Mouse (Mus musculus): ENCODE measurements around the gene Mme. TPM values are rescaled to one million over a fixed set of nuclear protein-coding genes. Genes with fewer than 3 reads are reported as not detected.

The Mme gene
- polyA plus RNA-seq (2021): 202 TPM

DNA sequence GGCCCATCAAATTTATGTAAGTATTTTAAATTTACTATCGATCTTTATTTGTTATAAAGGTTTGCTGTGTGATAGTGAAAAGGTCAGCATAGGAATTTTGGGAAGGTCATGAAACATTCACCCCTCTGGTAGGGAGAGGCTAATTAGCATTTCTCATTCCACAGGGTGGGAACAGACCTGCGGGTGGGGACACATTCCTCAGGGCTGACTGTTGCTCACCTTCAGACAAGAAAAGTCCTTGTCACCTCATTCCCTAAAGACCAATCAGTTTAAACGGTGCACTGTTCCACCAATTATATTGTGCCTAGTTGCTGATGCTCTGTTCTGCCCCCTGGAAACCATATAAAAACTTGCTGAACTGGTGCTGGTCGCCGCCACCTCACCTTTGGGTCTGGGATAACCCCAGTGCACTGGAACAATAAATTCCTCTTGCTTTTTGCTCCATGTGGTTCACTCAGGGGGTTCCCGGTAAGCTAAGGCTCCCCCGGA lies at the start of gene Mme:
Mme (plus strand) TSS at position 439 of the 489 bp plus-strand sequence.
- in situ Hi-C loops (cut with MboI; ENCODE audit: low pct_unique_long_range_greater_than_20kb): no loop called here
- ChIA-PET CTCF (no interaction called here), POLR2A (no interaction called here)
- DNase-seq (ENCODE audit: low read depth, low spot score): no peak
- TF ChIP-seq CTCF (IDR thresholded peaks at IDR 0.05): no peak
- no peak for ATAC-seq
- no peaks in the 10 kb centered on the region for H3K27me3 ChIP-seq

DNA sequence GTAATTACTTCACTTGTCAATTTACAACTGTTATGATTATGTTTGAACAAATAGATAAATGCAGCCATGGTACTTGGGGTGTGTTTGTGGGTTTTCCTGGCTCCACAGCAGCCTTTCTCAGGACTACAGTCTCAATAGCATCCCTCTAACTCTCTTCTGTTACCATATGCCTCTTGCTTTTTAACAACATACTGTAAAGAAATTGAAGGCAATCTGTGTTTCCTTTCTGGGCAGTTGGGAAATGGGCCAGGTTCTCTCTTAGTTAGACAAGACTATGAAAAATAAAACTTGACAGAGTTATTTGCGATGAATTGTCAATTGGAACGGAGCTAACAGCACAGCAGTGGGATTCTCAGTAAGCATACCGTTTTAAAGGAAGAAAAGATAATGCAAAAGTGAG lies 44.8 kb upstream of the Mme start:
- no peak for TF ChIP-seq CTCF (IDR thresholded peaks at IDR 0.05)
- in situ Hi-C loops (cut with MboI; ENCODE audit: low pct_unique_long_range_greater_than_20kb): no loop called here
- H3K27me3 ChIP-seq: peaks cover 12% of the 10 kb centered on the region
- ATAC-seq (no peak), DNase-seq (ENCODE audit: low read depth, low spot score) (no peak)
- ChIA-PET POLR2A (no interaction called here), CTCF (no interaction called here)

DNA sequence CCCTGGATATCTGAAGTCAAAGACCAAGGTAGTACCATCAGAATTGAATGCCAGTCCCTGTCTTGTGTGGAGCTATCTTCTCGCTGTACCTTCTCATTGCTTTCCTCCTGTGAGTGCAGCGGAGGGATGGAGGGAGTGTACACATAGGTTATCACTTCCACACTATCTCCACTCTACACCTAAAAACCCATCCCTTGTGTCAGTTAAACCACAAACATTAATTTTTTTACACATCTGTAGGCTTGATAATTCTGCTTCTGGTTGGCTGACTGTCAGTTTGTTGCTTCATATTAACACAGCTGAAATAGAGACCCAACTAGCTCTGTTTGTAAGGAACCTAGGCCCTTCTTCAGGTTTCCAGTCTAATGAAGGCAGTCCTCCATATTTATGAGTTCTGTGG lies 43.3 kb upstream of the Mme start:
- ATAC-seq (no peak), DNase-seq (ENCODE audit: low read depth, low spot score) (no peak)
- in situ Hi-C loops (cut with MboI; ENCODE audit: low pct_unique_long_range_greater_than_20kb): no loop called here
- ChIA-PET POLR2A (no interaction called here), CTCF (interaction anchor here (1.2 kb wide), 1 partner anchor 95 kb away, joined by 3 read pairs; no protein-coding TSS in a partner anchor)
- peaks cover 12% of the 10 kb centered on the region for H3K27me3 ChIP-seq
- TF ChIP-seq CTCF (IDR thresholded peaks at IDR 0.05): no peak

DNA sequence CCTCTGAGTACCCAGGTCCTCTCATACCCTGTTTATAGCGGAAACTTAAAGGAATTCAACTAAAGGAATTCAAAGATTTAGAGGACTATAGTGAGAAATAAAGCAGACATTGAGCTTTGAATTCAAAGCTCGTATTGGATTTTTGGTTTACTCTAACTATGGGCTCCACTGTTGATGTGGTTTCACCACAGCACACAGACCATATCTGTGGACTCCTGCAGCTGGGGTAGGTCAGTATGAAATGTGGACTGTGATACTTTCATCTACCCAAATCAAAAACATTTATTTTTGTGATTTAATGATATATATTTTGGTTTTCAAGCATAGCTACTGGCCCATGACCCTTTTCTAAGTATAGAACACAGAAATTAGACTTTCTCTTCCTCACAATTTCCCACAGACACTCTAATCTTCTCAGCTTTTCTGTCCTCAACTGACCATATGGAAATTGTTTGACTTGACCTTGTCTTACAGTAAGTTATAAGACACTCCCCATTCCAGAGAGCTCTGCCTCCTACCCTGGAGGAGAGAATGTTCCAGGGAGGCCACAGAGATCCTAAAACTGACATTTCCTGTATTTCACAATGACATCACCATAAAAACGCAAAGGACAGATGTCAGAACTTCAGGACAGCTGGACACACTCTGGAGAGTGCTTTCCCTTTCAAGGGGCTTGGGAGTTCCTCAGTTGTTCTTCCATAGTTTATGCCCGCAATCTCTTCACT lies 19.3 kb upstream of the Mme start:
- ChIA-PET CTCF (interaction anchor here (0.8 to 2.0 kb wide), 5 partner anchors 10 to 42 kb away, joined by 3 to 6 read pairs (median 3); no protein-coding TSS in a partner anchor), POLR2A (no interaction called here)
- DNase-seq (ENCODE audit: low read depth, low spot score) (no peak), ATAC-seq (no peak)
- H3K27me3 ChIP-seq: peaks cover 7% of the 10 kb centered on the region
- no peak for TF ChIP-seq CTCF (IDR thresholded peaks at IDR 0.05)
- in situ Hi-C loops (cut with MboI; ENCODE audit: low pct_unique_long_range_greater_than_20kb): no loop called here

DNA sequence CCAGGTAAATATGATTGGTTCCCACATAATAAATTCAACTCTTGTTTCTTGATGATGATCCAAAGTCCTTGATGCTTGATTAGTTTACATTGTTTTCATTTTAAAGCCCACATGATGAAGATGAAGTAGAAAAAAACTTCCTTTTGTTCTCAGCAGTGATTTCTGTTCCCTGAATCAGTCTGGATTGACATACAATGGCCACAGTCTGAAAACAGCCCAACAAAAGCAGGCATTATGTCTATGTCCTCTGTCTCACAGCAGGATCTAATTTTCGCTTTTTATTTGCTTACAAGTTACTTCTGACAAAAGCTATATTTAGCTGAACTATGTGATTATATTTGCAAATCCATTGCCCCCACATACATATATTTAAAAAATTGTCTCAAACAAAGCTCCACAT lies 17.7 kb upstream of the Mme start:
- in situ Hi-C loops (cut with MboI; ENCODE audit: low pct_unique_long_range_greater_than_20kb): no loop called here
- TF ChIP-seq CTCF (IDR thresholded peaks at IDR 0.05): no peak
- H3K27me3 ChIP-seq: peaks cover 7% of the 10 kb centered on the region
- no peak for DNase-seq (ENCODE audit: low read depth, low spot score)
- POLR2A ChIA-PET: no interaction called here
- CTCF ChIA-PET: no interaction called here
- ATAC-seq: no peak

DNA sequence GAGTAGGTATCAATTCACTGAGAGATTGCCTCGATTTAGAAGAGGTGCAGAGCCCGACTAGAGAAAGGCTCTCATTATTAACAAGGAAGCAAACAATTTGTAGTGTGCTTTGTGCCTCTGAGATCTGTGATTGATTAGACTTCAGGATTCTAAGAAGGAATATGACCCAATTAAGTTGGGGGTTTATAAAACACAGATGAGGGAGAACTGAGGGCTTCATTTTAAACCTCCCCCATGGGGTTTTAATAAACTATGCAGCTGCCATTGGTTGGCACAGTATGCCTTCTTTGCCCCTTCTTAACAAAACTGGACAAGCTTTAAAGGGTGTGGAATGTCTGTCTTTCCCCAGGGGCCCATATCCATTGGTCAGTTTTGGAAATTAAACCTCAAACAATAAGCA lies 5.4 kb upstream of the Mme start:
- ChIA-PET CTCF (no interaction called here), POLR2A (no interaction called here)
- no peak for TF ChIP-seq CTCF (IDR thresholded peaks at IDR 0.05)
- ATAC-seq (no peak), DNase-seq (ENCODE audit: low read depth, low spot score) (no peak)
- H3K27me3 ChIP-seq: no peaks in the 10 kb centered on the region
- in situ Hi-C loops (cut with MboI; ENCODE audit: low pct_unique_long_range_greater_than_20kb): no loop called here

DNA sequence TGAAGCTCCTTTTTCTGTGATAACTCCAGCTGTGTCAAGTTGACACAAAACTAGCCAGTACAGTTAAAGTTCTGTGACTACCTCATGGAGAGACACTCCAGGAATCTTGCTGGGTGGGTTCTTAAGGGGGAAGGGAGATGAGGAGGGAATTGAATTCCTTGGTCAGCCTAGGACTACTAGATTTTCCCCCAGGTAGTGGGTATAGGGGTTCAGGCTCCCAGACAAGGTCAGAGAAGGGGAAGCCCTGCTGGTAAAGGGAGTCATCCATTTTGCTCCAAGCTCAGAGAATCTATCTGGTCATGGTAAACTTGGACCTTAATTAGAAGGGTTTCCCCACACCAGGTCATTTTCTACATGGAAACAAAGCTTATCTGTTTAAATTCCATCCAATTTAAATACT lies 2.4 kb downstream of the Mme start:
- ATAC-seq: no peak
- in situ Hi-C loops (cut with MboI; ENCODE audit: low pct_unique_long_range_greater_than_20kb): no loop called here
- no peak for TF ChIP-seq CTCF (IDR thresholded peaks at IDR 0.05)
- POLR2A ChIA-PET: interaction anchor here (0.6 kb wide), 1 partner anchor 79 kb away, joined by 3 read pairs; no protein-coding TSS in a partner anchor
- no peak for DNase-seq (ENCODE audit: low read depth, low spot score)
- no peaks in the 10 kb centered on the region for H3K27me3 ChIP-seq
- CTCF ChIA-PET: interaction anchor here (1.0 kb wide), 1 partner anchor 10 kb away, joined by 3 read pairs; no protein-coding TSS in a partner anchor

DNA sequence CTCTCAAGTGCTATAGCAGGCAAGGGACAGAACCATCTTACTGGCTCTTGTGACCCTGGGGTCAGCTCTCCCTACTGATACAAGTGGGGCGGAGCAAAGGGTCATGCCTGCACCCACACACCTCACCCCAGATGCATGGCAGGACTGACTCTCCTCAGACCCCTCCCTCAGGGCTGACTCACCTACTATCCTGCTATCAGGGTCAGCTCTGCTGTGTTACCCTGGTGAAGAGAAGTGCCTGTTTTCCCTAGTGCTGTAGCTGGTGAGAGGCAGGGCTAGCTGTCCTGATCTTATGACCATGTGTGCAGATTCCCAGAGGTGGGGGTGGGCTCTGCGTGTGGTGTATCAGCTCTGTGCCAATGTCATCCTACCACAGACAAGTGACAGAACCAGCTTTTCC lies 30.8 kb downstream of the Mme start:
- in situ Hi-C loops (cut with MboI; ENCODE audit: low pct_unique_long_range_greater_than_20kb): no loop called here
- no peaks in the 10 kb centered on the region for H3K27me3 ChIP-seq
- CTCF ChIA-PET: interaction anchor here (1.6 kb wide), 1 partner anchor 11 kb away, joined by 6 read pairs; no protein-coding TSS in a partner anchor
- no peak for TF ChIP-seq CTCF (IDR thresholded peaks at IDR 0.05)
- ATAC-seq: no peak
- DNase-seq (ENCODE audit: low read depth, low spot score): no peak
- POLR2A ChIA-PET: no interaction called here

DNA sequence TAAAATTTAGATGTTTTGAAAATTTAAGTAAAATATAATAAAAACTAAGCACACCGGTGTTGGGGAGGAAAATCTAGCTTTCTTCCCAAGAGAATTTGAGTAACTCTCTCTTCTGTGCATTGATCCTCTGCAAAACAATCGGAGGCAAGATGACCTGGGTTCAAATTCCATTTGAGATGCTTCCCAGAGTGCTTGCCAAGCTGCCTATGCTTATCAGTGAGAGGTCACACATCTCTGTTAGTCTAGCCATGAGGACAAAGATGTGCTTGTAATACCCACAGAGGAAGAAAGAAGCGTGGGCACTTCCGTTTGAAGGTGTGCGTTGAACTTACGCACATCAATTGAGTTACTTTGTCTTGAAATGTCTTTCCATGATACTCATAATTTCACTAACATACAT lies 53.0 kb downstream of the Mme start:
- POLR2A ChIA-PET: no interaction called here
- DNase-seq (ENCODE audit: low read depth, low spot score): no peak
- no peak for TF ChIP-seq CTCF (IDR thresholded peaks at IDR 0.05)
- in situ Hi-C loops (cut with MboI; ENCODE audit: low pct_unique_long_range_greater_than_20kb): no loop called here
- H3K27me3 ChIP-seq: no peaks in the 10 kb centered on the region
- CTCF ChIA-PET: interaction anchor here (0.6 to 1.1 kb wide), 4 partner anchors 11 to 112 kb away, joined by 3 read pairs; no protein-coding TSS in a partner anchor
- no peak for ATAC-seq

DNA sequence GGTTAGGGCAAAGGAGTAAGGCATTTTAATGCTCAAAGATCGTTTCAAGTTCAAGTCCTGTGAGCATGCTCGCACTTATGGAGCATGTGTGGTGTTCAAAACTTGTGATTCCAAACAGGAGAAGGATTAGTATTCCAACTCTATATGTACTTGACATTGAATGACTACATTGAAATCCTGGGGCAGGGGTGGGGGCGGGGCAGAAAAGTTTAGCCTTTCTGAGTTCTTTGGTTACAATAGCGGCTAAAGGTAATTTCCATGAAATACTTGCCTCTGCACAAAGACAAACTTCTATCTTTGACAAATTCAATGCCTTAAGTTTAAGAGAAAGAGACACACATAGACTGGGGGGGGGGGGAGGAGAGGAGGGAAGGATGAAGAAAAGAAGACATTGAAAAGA lies 53.5 kb downstream of the Mme start:
- no peaks in the 10 kb centered on the region for H3K27me3 ChIP-seq
- in situ Hi-C loops (cut with MboI; ENCODE audit: low pct_unique_long_range_greater_than_20kb): no loop called here
- CTCF ChIA-PET: interaction anchor here (0.6 to 1.1 kb wide), 3 partner anchors 11 to 86 kb away, joined by 3 read pairs; no protein-coding TSS in a partner anchor
- DNase-seq (ENCODE audit: low read depth, low spot score) (no peak), ATAC-seq (no peak)
- no peak for TF ChIP-seq CTCF (IDR thresholded peaks at IDR 0.05)
- POLR2A ChIA-PET: interaction anchor here (0.6 kb wide), 1 partner anchor 322 kb away, joined by 8 read pairs; no protein-coding TSS in a partner anchor

DNA sequence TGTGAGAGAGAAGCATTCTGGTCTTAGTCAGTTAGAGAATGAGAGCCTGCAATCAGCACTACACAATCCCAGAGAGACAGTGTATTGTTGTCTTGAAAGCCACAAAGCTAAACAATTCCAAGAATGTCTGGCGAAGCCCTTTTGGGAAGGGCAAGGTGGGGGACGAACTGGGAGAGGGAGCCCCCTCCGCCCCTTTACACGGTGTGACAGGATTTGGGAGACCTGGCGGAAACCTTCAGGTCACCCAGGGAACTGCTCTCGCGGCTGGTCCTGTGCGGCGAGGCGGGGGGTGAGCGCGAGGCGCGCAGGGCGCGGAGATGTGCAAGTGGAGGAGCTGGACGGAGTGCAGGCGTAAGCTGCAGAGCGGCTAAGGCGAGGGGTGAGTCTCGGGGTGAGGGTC lies 53.9 kb downstream of the Mme start:
- no peaks in the 10 kb centered on the region for H3K27me3 ChIP-seq
- DNase-seq (ENCODE audit: low read depth, low spot score) (peak; percentile 60), ATAC-seq (peak; percentile 94)
- CTCF ChIA-PET: interaction anchor here (1.1 to 4.1 kb wide), 3 partner anchors 12 to 55 kb away, joined by 3 to 23 read pairs (median 3); no protein-coding TSS in a partner anchor
- POLR2A ChIA-PET: interaction anchor here (0.6 kb wide), 1 partner anchor 322 kb away, joined by 8 read pairs; no protein-coding TSS in a partner anchor
- in situ Hi-C loops (cut with MboI; ENCODE audit: low pct_unique_long_range_greater_than_20kb): no loop called here
- TF ChIP-seq CTCF (IDR thresholded peaks at IDR 0.05): peak; percentile 66
